Mouse (Mus musculus): ENCODE measurements around the gene Trappc6b.

- no peak for TF ChIP-seq CTCF (IDR thresholded peaks at IDR 0.05; ENCODE audit: control insufficient read depth, insufficient read depth, insufficient read length)
- no peak for TF ChIP-seq MYOD1 (IDR thresholded peaks at IDR 0.05; ENCODE audit: control insufficient read depth, insufficient read length, low read depth)
- no peak for TF ChIP-seq FOSL1 (IDR thresholded peaks at IDR 0.05; ENCODE audit: insufficient read depth, low read length, poor library complexity, severe bottlenecking)
- TF ChIP-seq MAX (IDR thresholded peaks at IDR 0.05), result no peak
- TF ChIP-seq MYOG (IDR thresholded peaks at IDR 0.05; ENCODE audit: control insufficient read depth, extremely low read depth, insufficient read length), result no peak
- TF ChIP-seq USF1 (IDR thresholded peaks at IDR 0.05; ENCODE audit: low read depth), result no peak
- TF ChIP-seq CEBPB (IDR thresholded peaks at IDR 0.05; ENCODE audit: low read depth), result no peak
Measured at GRCm38 (mm10) chr12:59084446-59084845, 23.2 kb upstream of the Trappc6b start.

All from C2C12 (cell line).